Mouse (Mus musculus) midbrain, embryonic 11.5 days (tissue): ENCODE data around the gene Madd. TPM values are rescaled to one million over a fixed set of nuclear protein-coding genes. Genes with fewer than 3 reads are reported as not detected.
A peak's percentile ranks its signal among the peaks of the same experiment; 100 is the strongest.

ENCODE experiments used
- ATAC-seq: fragments of 200-750 bp; cut with Nextera tagmentation; 2 replicates; pipeline ENCODE4 v1.8.0; 2017; ENCODE audit warnings: moderate TSS enrichment, moderate library complexity; ENCODE audit not compliant: low FRiP score
- DNase-seq: peaks from one replicate; pipeline ENCODE4 v3.0.0; 2015; ENCODE audit warnings: low spot score; ENCODE audit errors: missing footprints
- H3K27ac ChIP-seq: fragments of 300-500 bp; sonication (generic); 2 replicates; pipeline ENCODE4 v1.5.1; 2014; ENCODE audit warnings: low read depth, low read length
- H3K27me3 ChIP-seq: fragments of 300-500 bp; sonication (generic); 2 replicates; pipeline ENCODE4 v1.6.1; 2014; ENCODE audit warnings: mild to moderate bottlenecking, low read length, moderate library complexity, mixed read lengths; ENCODE audit not compliant: control insufficient read depth, insufficient read depth
- H3K36me3 ChIP-seq: fragments of 300-500 bp; sonication (generic); 2 replicates; pipeline ENCODE4 v1.6.1; 2014; ENCODE audit warnings: mild to moderate bottlenecking, low read length, moderate library complexity, mixed read lengths; ENCODE audit not compliant: control insufficient read depth, insufficient read depth
- H3K4me1 ChIP-seq: fragments of 300-500 bp; sonication (generic); 2 replicates; pipeline ENCODE4 v1.6.1; 2014; ENCODE audit warnings: low read length; ENCODE audit not compliant: control insufficient read depth, insufficient read depth
- H3K4me2 ChIP-seq: fragments of 300-500 bp; sonication (generic); 2 replicates; pipeline ENCODE4 v1.6.1; 2014; ENCODE audit warnings: mild to moderate bottlenecking, moderate library complexity
- H3K4me3 ChIP-seq: fragments of 300-500 bp; sonication (generic); 2 replicates; pipeline ENCODE4 v1.5.1; 2014; ENCODE audit warnings: low read depth, low read length
- H3K9ac ChIP-seq: fragments of 300-500 bp; sonication (generic); 2 replicates; pipeline ENCODE4 v1.6.1; 2014; ENCODE audit warnings: low read length
- H3K9me3 ChIP-seq: fragments of 300-500 bp; sonication (generic); 2 replicates; pipeline ENCODE4 v1.6.1; 2016; ENCODE audit warnings: low read length; ENCODE audit not compliant: control insufficient read depth
- WGBS: fragments of 180-500 bp; shearing (Covaris S2); extraction: QIAGEN DNeasy Blood & Tissue Kit; methylation state at CpG from one replicate; pipeline ENCODE4 v1.1.7; 2014; 5-methylcytosine and 5-hydroxymethylcytosine counted together
- polyA plus RNA-seq: library from polyadenylated mRNA; unstranded; fragments of >200 nt; fragmentation: Nextera tagmentation; extraction: Ambion mirVana; gene quantifications from 2 replicates; pipeline ENCODE4 v1.2.1, GENCODE M21; 2014

Gene Madd
- polyA plus RNA-seq, 1 experiment from 2014 or later, result 17.3 TPM

GRCm38 (mm10) chr2:91202222-91202971, 18.8 kb upstream of the Madd start, which contains the start of the genes Nr1h3 and Acp2:
Gene Nr1h3 (minus strand): TSS chr2:91202834.
Gene Acp2 (plus strand): TSS chr2:91202885.
- peak within 1 kb of the TSS; percentile 72 for H3K4me3 ChIP-seq
- H3K9me3 ChIP-seq, result no peaks in the 10 kb centered on the region
- H3K4me1 ChIP-seq, result peaks cover 10% of the 10 kb centered on the region; the same call in 1 of the 2 replicates
- DNase-seq (peak; percentile 99), ATAC-seq (peak; percentile 97)
- H3K27ac ChIP-seq, result peak within 1 kb of the TSS; percentile 88
- peak within 1 kb of the TSS; percentile 79 for H3K4me2 ChIP-seq
- peaks cover 3% of the 10 kb centered on the region; the same call in 1 of the 2 replicates for H3K36me3 ChIP-seq
- no peaks in the 10 kb centered on the region for H3K27me3 ChIP-seq
- WGBS, result 3% methylated on average over 28 of the region's 28 CpGs
- H3K9ac ChIP-seq, result peak within 1 kb of the TSS; percentile 89

DNA sequence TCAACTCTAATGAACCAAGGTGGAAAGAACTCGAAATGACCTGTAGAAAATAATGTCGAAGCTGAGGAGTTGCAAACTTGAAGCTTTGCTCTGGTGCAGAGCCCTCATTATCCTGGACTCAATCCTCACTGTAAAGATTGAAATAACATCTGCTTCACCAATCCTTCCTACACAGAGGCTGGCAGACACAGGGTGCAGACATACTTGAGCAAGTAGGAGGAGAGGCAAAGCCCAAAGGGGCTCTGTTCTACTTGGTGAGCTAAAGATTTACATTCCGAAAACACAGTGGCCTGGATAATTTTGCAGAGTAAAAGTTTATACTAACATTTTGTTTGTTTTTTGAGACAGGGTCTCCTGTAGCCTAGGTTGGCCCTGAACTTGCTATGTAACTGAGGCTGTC, 15.3 kb upstream of the Madd start:
- Histone ChIP-seq H3K4me3 (no peak overlapping the region), H3K36me3 (no peaks in the 10 kb centered on the region), H3K27ac (no peak overlapping the region), H3K9me3 (no peaks in the 10 kb centered on the region), H3K9ac (no peak overlapping the region), H3K4me1 (peaks cover 13% of the 10 kb centered on the region; the same call in 1 of the 2 replicates), H3K4me2 (no peak overlapping the region), H3K27me3 (no peaks in the 10 kb centered on the region)
- ATAC-seq (no peak), DNase-seq (no peak)
- 94% methylated on average over 3 of the region's 3 CpGs for whole genome bisulfite sequencing

DNA sequence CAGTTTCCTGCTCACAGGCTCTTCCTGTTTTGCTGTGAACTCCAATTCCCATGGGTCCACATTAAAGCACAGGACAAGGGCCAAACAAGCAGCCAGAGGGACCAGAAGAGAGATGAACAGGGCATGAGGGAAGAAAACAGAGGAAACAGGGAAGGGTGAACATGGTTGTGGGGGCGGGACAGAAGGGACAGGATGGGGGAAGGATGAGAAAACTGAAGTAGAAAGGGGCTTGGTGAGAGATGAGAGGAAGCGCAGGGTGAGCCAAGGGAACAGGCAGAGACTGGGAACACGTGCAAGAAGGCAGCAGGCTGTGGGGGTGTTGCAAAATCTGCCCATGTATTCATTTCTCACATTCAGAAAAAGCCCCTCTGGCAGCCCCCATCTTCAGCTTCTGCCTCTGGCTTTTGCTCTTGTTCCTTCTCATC, 13.0 kb upstream of the Madd start:
- Histone ChIP-seq H3K4me2 (no peak overlapping the region), H3K27me3 (no peaks in the 10 kb centered on the region), H3K9ac (no peak overlapping the region), H3K9me3 (no peaks in the 10 kb centered on the region), H3K27ac (no peak overlapping the region), H3K36me3 (no peaks in the 10 kb centered on the region), H3K4me1 (peaks cover 3% of the 10 kb centered on the region; the same call in 1 of the 2 replicates), H3K4me3 (no peak overlapping the region)
- 66% methylated on average over 3 of the region's 3 CpGs for WGBS
- DNase-seq, result no peak
- ATAC-seq, result no peak

GRCm38 (mm10) chr2:91194624-91195332, 11.1 kb upstream of the Madd start:
- DNase-seq (peak; percentile 95), ATAC-seq (peak; percentile 88)
- Histone ChIP-seq H3K36me3 (no peaks in the 10 kb centered on the region), H3K9ac (peak overlapping the region; percentile 61), H3K9me3 (no peaks in the 10 kb centered on the region), H3K27me3 (no peaks in the 10 kb centered on the region), H3K27ac (no peak overlapping the region), H3K4me1 (0 out of 2 replicates have a peak, but pooled peaks cover 3% of the 10 kb centered on the region), H3K4me2 (peak overlapping the region; percentile 46), H3K4me3 (peak overlapping the region; percentile 26)
- 2% methylated on average over 27 of the region's 27 CpGs for WGBS

DNA sequence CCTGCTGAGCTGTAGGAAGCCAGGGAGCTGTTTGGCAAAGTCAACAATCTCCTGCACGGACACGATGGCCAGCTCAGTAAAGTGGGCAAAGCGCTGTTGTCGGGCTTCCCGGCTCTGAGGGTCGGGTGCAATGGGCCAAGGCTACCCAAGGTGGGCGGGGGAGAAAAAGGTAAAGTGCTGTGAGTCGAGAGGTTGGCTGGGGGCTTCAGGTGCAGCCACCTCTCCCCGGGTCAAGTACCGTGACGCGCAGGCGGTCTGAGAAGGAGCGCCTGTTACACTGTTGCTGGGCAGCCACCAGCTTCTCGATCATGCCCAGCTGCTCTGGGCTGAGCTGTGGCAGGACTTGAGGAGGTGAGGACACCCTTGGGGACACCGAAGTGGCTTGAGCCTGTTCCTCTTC, 6.9 kb upstream of the Madd start:
- Histone ChIP-seq H3K4me3 (no peak overlapping the region), H3K27me3 (no peaks in the 10 kb centered on the region), H3K4me1 (0 out of 2 replicates have a peak, but pooled peaks cover 3% of the 10 kb centered on the region), H3K9me3 (no peaks in the 10 kb centered on the region), H3K4me2 (no peak overlapping the region), H3K9ac (no peak overlapping the region), H3K27ac (no peak overlapping the region), H3K36me3 (no peaks in the 10 kb centered on the region)
- no peak for ATAC-seq
- no peak for DNase-seq
- 88% methylated on average over 16 of the region's 16 CpGs for WGBS

DNA sequence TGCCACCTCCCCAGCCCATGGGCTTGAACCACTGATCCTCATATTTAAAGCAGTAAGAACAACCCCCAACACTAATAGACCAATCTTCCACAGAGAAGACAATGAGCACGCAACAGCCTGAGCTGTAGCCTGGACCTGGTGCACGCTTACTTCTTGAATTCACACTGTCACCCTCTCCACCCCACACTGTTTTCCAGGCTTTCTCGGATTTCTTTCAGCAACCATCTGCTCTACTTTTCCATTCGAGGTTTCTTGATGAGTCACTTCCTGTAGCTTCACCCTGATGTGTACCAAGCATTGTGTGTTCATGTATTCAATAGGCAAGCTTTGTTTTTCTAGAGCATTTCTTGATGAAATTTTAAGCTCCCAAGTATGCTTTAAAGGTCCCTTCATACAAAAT, 3.8 kb upstream of the Madd start:
- WGBS, result 79% methylated on average over 4 of the region's 4 CpGs
- Histone ChIP-seq H3K9ac (no peak overlapping the region), H3K4me3 (no peak overlapping the region), H3K9me3 (no peaks in the 10 kb centered on the region), H3K27ac (no peak overlapping the region), H3K36me3 (no peaks in the 10 kb centered on the region), H3K4me2 (no peak overlapping the region), H3K27me3 (no peaks in the 10 kb centered on the region), H3K4me1 (peaks cover 3% of the 10 kb centered on the region; the same call in 1 of the 2 replicates)
- ATAC-seq (no peak), DNase-seq (no peak)

- H3K4me2 ChIP-seq, result no peak overlapping the region
- no peaks in the 10 kb centered on the region for H3K36me3 ChIP-seq
- H3K4me1 ChIP-seq, result peaks cover 10% of the 10 kb centered on the region
- H3K9me3 ChIP-seq, result no peaks in the 10 kb centered on the region
- no peaks in the 10 kb centered on the region for H3K27me3 ChIP-seq
- no peak overlapping the region for H3K4me3 ChIP-seq
- WGBS, result 73% methylated on average over 1 of the region's 1 CpGs
- ATAC-seq (no peak), DNase-seq (no peak)
- H3K9ac ChIP-seq, result no peak overlapping the region
- no peak overlapping the region for H3K27ac ChIP-seq
Measured at GRCm38 (mm10) chr2:91186208-91186607, 2.6 kb upstream of the Madd start.

DNA sequence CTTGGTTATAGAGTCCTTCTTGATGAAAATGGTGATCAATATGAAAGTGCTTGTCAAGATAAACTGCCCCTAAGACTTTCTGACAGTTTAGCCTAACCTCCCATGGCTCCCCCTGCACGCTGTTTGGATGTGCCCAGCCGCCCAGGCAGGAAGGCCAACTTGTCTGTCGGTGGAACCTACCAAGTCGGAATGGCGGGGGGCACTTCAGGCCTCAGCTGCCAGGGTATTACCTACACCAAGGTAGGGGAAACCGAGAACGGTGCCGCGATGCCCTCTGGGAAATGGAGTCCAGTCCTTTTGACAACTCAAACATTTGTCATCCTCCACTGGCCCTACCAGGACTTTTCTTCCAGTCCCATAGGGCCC, 506 bp downstream of the Madd start:
- Histone ChIP-seq H3K36me3 (no peaks in the 10 kb centered on the region), H3K27me3 (no peaks in the 10 kb centered on the region), H3K4me2 (peak overlapping the region; percentile 75), H3K9me3 (no peaks in the 10 kb centered on the region), H3K9ac (peak overlapping the region; percentile 79), H3K4me3 (peak overlapping the region; percentile 91), H3K27ac (peak overlapping the region; percentile 71), H3K4me1 (peaks cover 17% of the 10 kb centered on the region)
- DNase-seq (no peak), ATAC-seq (peak; percentile 95)
- WGBS, result 0% methylated on average over 9 of the region's 9 CpGs
